Mouse (Mus musculus): ENCODE results near the gene Prkcd.
"Not testable (repeated sequence)": the region's sequence is repeated elsewhere in the genome, so short reads cannot be mapped to it uniquely, and the experiment has no call there.

Prkcd gene

GRCm38 (mm10) chr14:30608176-30608575 lies 17.8 kb downstream of the Prkcd start:
- no peak for DNase-seq (ENCODE audit: low spot score in 2 of 2)

- no peak for DNase-seq (ENCODE audit: low spot score in 2 of 2)
Measured at GRCm38 (mm10) chr14:30607696-30608095, 18.3 kb downstream of the Prkcd start.

- no peak for DNase-seq (ENCODE audit: low spot score in 2 of 2)
Measured at GRCm38 (mm10) chr14:30606817-30607216, 19.2 kb downstream of the Prkcd start.

- no peak for DNase-seq (ENCODE audit: low spot score in 2 of 2)
Measured at GRCm38 (mm10) chr14:30597142-30597541, 28.9 kb downstream of the Prkcd start.

- no peak for DNase-seq (ENCODE audit: low spot score in 2 of 2)
Measured at GRCm38 (mm10) chr14:30596407-30596806, 29.6 kb downstream of the Prkcd start.

GRCm38 (mm10) chr14:30595576-30596313 lies 30.3 kb downstream of the Prkcd start:
- no peak for DNase-seq (ENCODE audit: low spot score in 2 of 2)

GRCm38 (mm10) chr14:30594092-30594695 lies 31.8 kb downstream of the Prkcd start:
- DNase-seq (ENCODE audit: low spot score in 2 of 2) = peak; percentile 67 to 77

- peak in 1 of 2 experiments; percentile 64 for DNase-seq (ENCODE audit: low spot score in 2 of 2)
Measured at GRCm38 (mm10) chr14:30593279-30594091, 32.5 kb downstream of the Prkcd start.

- DNase-seq (ENCODE audit: low spot score in 2 of 2) = peak; percentile 72 to 86
Measured at GRCm38 (mm10) chr14:30591417-30591816, 34.6 kb downstream of the Prkcd start.

- DNase-seq (ENCODE audit: low spot score in 2 of 2) = no peak
Measured at GRCm38 (mm10) chr14:30590918-30591317, 35.1 kb downstream of the Prkcd start.

GRCm38 (mm10) chr14:30590041-30590645 lies 35.9 kb downstream of the Prkcd start:
- DNase-seq (ENCODE audit: low spot score in 2 of 2) = no peak

- no peak for DNase-seq (ENCODE audit: low spot score in 2 of 2)
Measured at GRCm38 (mm10) chr14:30586780-30587461, 39.1 kb downstream of the Prkcd start.

GRCm38 (mm10) chr14:30585323-30585722 lies 40.7 kb downstream of the Prkcd start:
- DNase-seq (ENCODE audit: low spot score in 2 of 2) = no peak

- DNase-seq (ENCODE audit: low spot score in 2 of 2) = no peak
Measured at GRCm38 (mm10) chr14:30584497-30585251, 41.3 kb downstream of the Prkcd start.

GRCm38 (mm10) chr14:30584077-30584476 lies 41.9 kb downstream of the Prkcd start:
- DNase-seq (ENCODE audit: low spot score in 2 of 2) = no peak

GRCm38 (mm10) chr14:30581238-30581637 lies 44.8 kb downstream of the Prkcd start:
- DNase-seq (ENCODE audit: low spot score in 2 of 2) = no peak

GRCm38 (mm10) chr14:30579882-30580281 lies 46.1 kb downstream of the Prkcd start:
- DNase-seq (ENCODE audit: low spot score in 2 of 2) = no peak

GRCm38 (mm10) chr14:30579180-30579579 lies 46.8 kb downstream of the Prkcd start:
- DNase-seq (ENCODE audit: low spot score in 2 of 2) = no peak

- DNase-seq (ENCODE audit: low spot score in 2 of 2) = not testable (repeated sequence)
Measured at GRCm38 (mm10) chr14:30577303-30578062, 48.5 kb downstream of the Prkcd start.

GRCm38 (mm10) chr14:30576260-30576659 lies 49.8 kb downstream of the Prkcd start:
- no peak for DNase-seq (ENCODE audit: low spot score in 2 of 2)

All from urinary bladder, postnatal 4 days (tissue).